Mouse (Mus musculus): ENCODE measurements around the gene Dnase2b. TPM values are rescaled to one million over a fixed set of nuclear protein-coding genes. Genes with fewer than 3 reads are reported as not detected.

Gene Dnase2b
- polyA plus RNA-seq, 1 experiment: not detected

- TF ChIP-seq POLR2A (IDR thresholded peaks at IDR 0.05; ENCODE audit: insufficient read depth, low read depth, low read length) (no peak), CTCF (IDR thresholded peaks at IDR 0.05; ENCODE audit: insufficient read depth, low read depth, low read length) (no peak)
- Histone ChIP-seq H3K4me3 (ENCODE audit: insufficient read depth, low read depth, low read length) (no peak overlapping the region), H3K4me1 (ENCODE audit: control insufficient read depth, insufficient read depth, low read length) (no peaks in the 10 kb centered on the region), H3K27ac (ENCODE audit: insufficient read depth, low read depth, low read length) (no peak overlapping the region)
- WGBS: 44% methylated on average over 1 of the region's 1 CpGs
These were observed 71.8 kb downstream of the Dnase2b start for GRCm38 (mm10) chr3:146543632-146544031.

- Histone ChIP-seq H3K27ac (ENCODE audit: insufficient read depth, low read depth, low read length) (no peak overlapping the region), H3K4me3 (ENCODE audit: insufficient read depth, low read depth, low read length) (no peak overlapping the region), H3K4me1 (ENCODE audit: control insufficient read depth, insufficient read depth, low read length) (no peaks in the 10 kb centered on the region)
- WGBS: 78% methylated on average over 4 of the region's 4 CpGs
- TF ChIP-seq POLR2A (IDR thresholded peaks at IDR 0.05; ENCODE audit: insufficient read depth, low read depth, low read length) (no peak), CTCF (IDR thresholded peaks at IDR 0.05; ENCODE audit: insufficient read depth, low read depth, low read length) (no peak)
These were observed 74.7 kb downstream of the Dnase2b start for GRCm38 (mm10) chr3:146540521-146541273.

- TF ChIP-seq CTCF (IDR thresholded peaks at IDR 0.05; ENCODE audit: insufficient read depth, low read depth, low read length) (no peak), POLR2A (IDR thresholded peaks at IDR 0.05; ENCODE audit: insufficient read depth, low read depth, low read length) (no peak)
- WGBS: 53% methylated on average over 6 of the region's 6 CpGs
- Histone ChIP-seq H3K27ac (ENCODE audit: insufficient read depth, low read depth, low read length) (no peak overlapping the region), H3K4me3 (ENCODE audit: insufficient read depth, low read depth, low read length) (no peak overlapping the region), H3K4me1 (ENCODE audit: control insufficient read depth, insufficient read depth, low read length) (no peaks in the 10 kb centered on the region)
These were observed 80.4 kb downstream of the Dnase2b start for GRCm38 (mm10) chr3:146534986-146535385.

Other genes starting within 250 kb of the Dnase2b start
- not detected in 2 replicates for gene Ssx2ip, start 211.0 kb downstream of the Dnase2b start, polyA plus RNA-seq (2012; ENCODE audit: insufficient read depth, insufficient read length, low replicate concordance, missing spikeins)
- not detected in 2 replicates for gene Ctbs, start 165.8 kb downstream of the Dnase2b start, polyA plus RNA-seq (2012; ENCODE audit: insufficient read depth, insufficient read length, low replicate concordance, missing spikeins)
- not detected in 2 replicates for gene Spata1, start 115.8 kb downstream of the Dnase2b start, polyA plus RNA-seq (2012; ENCODE audit: insufficient read depth, insufficient read length, low replicate concordance, missing spikeins)
- gene Gng5, start 115.8 kb downstream of the Dnase2b start, polyA plus RNA-seq (2012; ENCODE audit: insufficient read depth, insufficient read length, low replicate concordance, missing spikeins): not detected in 2 replicates
- gene Rpf1, start 94.2 kb downstream of the Dnase2b start, polyA plus RNA-seq (2012; ENCODE audit: insufficient read depth, insufficient read length, low replicate concordance, missing spikeins): not detected in 2 replicates
- not detected in 2 replicates for gene Uox, start 45.2 kb downstream of the Dnase2b start, polyA plus RNA-seq (2012; ENCODE audit: insufficient read depth, insufficient read length, low replicate concordance, missing spikeins)
- not detected in 2 replicates for gene 4930503B20Rik, start 35.7 kb upstream of the Dnase2b start, polyA plus RNA-seq (2012; ENCODE audit: insufficient read depth, insufficient read length, low replicate concordance, missing spikeins)
- not detected in 2 replicates for gene Samd13, start 70.0 kb upstream of the Dnase2b start, polyA plus RNA-seq (2012; ENCODE audit: insufficient read depth, insufficient read length, low replicate concordance, missing spikeins)
- 239 and 324 TPM in 2 replicates for gene Prkacb, start 197.4 kb upstream of the Dnase2b start, polyA plus RNA-seq (2012; ENCODE audit: insufficient read depth, insufficient read length, low replicate concordance, missing spikeins)
- 142 TPM in 1 of 2 replicates, not detected in the other for gene Ttll7, start 236.8 kb upstream of the Dnase2b start, polyA plus RNA-seq (2012; ENCODE audit: insufficient read depth, insufficient read length, low replicate concordance, missing spikeins)